Mouse (Mus musculus): ENCODE measurements around the gene Rfx8. TPM values are rescaled to one million over a fixed set of nuclear protein-coding genes. Genes with fewer than 3 reads are reported as not detected.

Rfx8 gene
- polyA plus RNA-seq, 1 experiment: 0.16 TPM

DNA sequence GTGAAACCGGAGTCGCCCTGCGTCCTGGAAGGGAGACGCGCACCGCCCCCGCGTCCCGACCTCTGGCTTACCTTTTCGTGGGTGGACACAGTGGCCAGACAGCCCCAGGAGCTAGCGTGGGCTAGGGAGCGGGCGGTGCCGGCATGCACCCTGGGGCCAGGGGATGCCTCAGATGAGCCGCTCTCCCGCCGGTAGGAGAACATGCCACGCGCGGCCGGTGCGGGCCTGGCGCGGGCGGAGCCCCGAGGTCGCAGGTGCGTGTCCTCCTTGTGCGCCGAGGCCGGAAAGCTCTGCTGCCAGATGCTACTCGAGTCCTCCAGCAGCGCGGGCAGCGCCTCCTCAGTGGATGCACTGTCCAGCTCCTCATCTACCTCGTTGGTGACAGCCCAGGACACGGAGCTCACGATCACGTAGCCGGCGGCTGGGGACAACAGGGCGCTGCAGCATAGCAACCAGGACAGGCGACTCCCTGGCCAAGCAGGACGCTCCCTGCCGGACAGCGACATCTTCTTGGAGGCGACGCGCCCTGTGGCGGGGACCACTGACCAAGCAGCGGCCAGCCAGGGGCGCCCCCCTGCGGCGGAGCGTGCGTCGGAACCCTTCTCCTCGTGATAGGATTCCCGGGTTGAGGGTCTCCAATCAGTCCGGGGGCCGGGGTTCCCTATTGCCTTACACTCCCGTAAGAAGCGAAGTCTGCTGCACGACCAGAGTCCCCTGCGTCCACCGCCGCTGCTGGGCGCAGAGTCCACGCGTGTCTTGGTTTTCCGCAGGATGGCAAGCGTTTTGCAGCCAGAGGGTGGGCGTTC, 70.2 kb downstream of the Rfx8 start:
- Histone ChIP-seq H3K27me3 (ENCODE audit: control insufficient read depth, insufficient read depth, insufficient read length) (peaks cover 13% of the 10 kb centered on the region), H3ac (ENCODE audit: control insufficient read depth, insufficient read length) (no peak overlapping the region), H3K36me3 (ENCODE audit: control insufficient read depth, insufficient read depth) (no peaks in the 10 kb centered on the region), H3K4me2 (ENCODE audit: low read depth) (peak overlapping the region; percentile 63), H3K4me3 (no peak overlapping the region), H3K79me2 (ENCODE audit: control insufficient read depth, insufficient read depth) (no peaks in the 10 kb centered on the region)
- TF ChIP-seq TCF12 (IDR thresholded peaks at IDR 0.05; ENCODE audit: insufficient read depth, poor library complexity, severe bottlenecking): no peak
- peak; percentile 62 for TF ChIP-seq REST (IDR thresholded peaks at IDR 0.05; ENCODE audit: insufficient read depth, insufficient read length)
- TF ChIP-seq E2F4 (IDR thresholded peaks at IDR 0.05; ENCODE audit: insufficient read depth): no peak
- no peak for TF ChIP-seq CEBPB (IDR thresholded peaks at IDR 0.05; ENCODE audit: insufficient read depth, poor library complexity, severe bottlenecking)
- TF ChIP-seq MYOG (IDR thresholded peaks at IDR 0.05; ENCODE audit: control insufficient read depth in 1 of 3, insufficient read depth in 1 of 3, insufficient read length in 2 of 3, low read depth in 2 of 3): no peak
- TF ChIP-seq MYOD1 (IDR thresholded peaks at IDR 0.05; ENCODE audit: control insufficient read depth in 1 of 3, insufficient read length in 2 of 3, low read depth in 2 of 3): peak in 1 of 3 experiments; percentile 23
- TF ChIP-seq SRF (IDR thresholded peaks at IDR 0.05; ENCODE audit: control insufficient read depth, insufficient read length, low read depth): no peak
- no peak for TF ChIP-seq USF1 (IDR thresholded peaks at IDR 0.05; ENCODE audit: low read depth)
- no peak for TF ChIP-seq TCF3 (IDR thresholded peaks at IDR 0.05; ENCODE audit: insufficient read length, low read depth)
- no peak for TF ChIP-seq POLR2AphosphoS2 (IDR thresholded peaks at IDR 0.05; ENCODE audit: insufficient read length, low read depth)
- no peak for TF ChIP-seq POLR2A (IDR thresholded peaks at IDR 0.05; ENCODE audit: insufficient read length, low read depth)
- no peak for TF ChIP-seq MAX (IDR thresholded peaks at IDR 0.05; ENCODE audit: low read depth)

DNA sequence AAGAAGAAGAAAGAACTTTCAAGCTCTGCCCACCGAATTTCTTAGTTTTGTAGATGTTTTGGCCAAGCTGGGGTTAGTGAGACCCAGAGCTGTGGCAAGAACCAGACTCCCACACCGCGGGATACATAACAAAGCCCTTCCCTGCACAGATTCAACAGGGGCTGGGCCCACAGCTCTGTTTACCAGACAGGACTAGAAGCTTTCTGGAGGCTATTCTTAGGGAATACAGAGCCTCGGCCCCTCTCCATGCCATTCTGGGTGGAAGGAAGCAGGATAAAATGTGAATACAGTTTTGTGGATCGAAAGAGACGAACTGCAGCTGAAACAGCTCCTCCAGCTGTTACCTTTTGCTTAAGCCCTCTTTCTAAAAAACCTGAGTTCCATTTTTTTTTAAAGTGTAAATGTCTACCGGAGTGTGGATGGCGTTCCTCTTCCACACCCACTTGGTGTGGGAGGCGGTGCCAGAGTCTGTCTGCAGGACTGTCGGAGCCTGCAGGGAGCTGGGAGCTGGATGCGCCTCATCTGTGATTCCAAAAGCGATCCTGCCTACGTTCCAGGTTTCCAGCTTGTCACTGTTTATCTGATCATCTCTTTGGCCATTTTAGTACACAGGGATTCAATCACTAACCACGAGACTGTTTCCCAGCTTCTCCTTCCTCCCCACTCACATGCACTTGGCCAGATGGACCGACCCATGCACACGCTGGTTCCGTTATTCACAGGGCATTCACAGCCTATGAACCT, 70.9 kb downstream of the Rfx8 start:
- TF ChIP-seq REST (IDR thresholded peaks at IDR 0.05; ENCODE audit: insufficient read depth, insufficient read length): no peak
- Histone ChIP-seq H3K4me3 (no peak overlapping the region), H3ac (ENCODE audit: control insufficient read depth, insufficient read length) (no peak overlapping the region), H3K4me2 (ENCODE audit: low read depth) (peak overlapping the region; percentile 63), H3K36me3 (ENCODE audit: control insufficient read depth, insufficient read depth) (no peaks in the 10 kb centered on the region), H3K27me3 (ENCODE audit: control insufficient read depth, insufficient read depth, insufficient read length) (peaks cover 13% of the 10 kb centered on the region), H3K79me2 (ENCODE audit: control insufficient read depth, insufficient read depth) (no peaks in the 10 kb centered on the region)

DNA sequence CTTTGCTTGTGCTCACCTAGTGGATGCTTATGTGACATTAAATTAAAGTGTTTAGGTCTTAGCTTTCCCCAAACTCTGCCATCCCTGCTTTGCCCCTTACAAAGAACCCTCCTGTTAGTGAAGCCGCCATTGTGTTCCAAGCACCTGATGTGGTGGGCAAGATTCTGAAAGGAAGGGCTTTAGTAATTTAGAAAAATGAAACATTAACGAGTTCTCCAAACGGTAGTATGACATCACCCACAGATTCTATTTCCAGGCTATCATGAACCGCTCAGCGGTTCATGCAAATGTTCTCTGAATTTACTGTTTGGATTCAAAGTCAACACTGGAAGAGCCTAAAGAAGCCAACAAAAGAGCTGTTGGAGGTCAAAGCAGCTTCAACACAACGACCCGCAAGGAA, 72.2 kb downstream of the Rfx8 start:
- no peak overlapping the region for H3K4me2 ChIP-seq (ENCODE audit: low read depth)
- no peak overlapping the region for H3ac ChIP-seq (ENCODE audit: control insufficient read depth, insufficient read length)
- H3K79me2 ChIP-seq (ENCODE audit: control insufficient read depth, insufficient read depth): no peaks in the 10 kb centered on the region
- no peak overlapping the region for H3K4me3 ChIP-seq
- peaks cover 13% of the 10 kb centered on the region for H3K27me3 ChIP-seq (ENCODE audit: control insufficient read depth, insufficient read depth, insufficient read length)
- TF ChIP-seq MAX (IDR thresholded peaks at IDR 0.05; ENCODE audit: low read depth) (no peak), POLR2AphosphoS2 (IDR thresholded peaks at IDR 0.05; ENCODE audit: insufficient read length, low read depth) (no peak), MYOG (IDR thresholded peaks at IDR 0.05; ENCODE audit: control insufficient read depth in 1 of 3, insufficient read depth in 1 of 3, insufficient read length in 2 of 3, low read depth in 2 of 3) (no peak), SRF (IDR thresholded peaks at IDR 0.05; ENCODE audit: control insufficient read depth, insufficient read length, low read depth) (no peak), TCF3 (IDR thresholded peaks at IDR 0.05; ENCODE audit: insufficient read length, low read depth) (no peak), USF1 (IDR thresholded peaks at IDR 0.05; ENCODE audit: low read depth) (no peak), POLR2A (IDR thresholded peaks at IDR 0.05; ENCODE audit: insufficient read length, low read depth) (no peak), CEBPB (IDR thresholded peaks at IDR 0.05; ENCODE audit: insufficient read depth, poor library complexity, severe bottlenecking) (no peak), MYOD1 (IDR thresholded peaks at IDR 0.05; ENCODE audit: control insufficient read depth in 1 of 3, insufficient read length in 2 of 3, low read depth in 2 of 3) (no peak), TCF12 (IDR thresholded peaks at IDR 0.05; ENCODE audit: insufficient read depth, poor library complexity, severe bottlenecking) (no peak), E2F4 (IDR thresholded peaks at IDR 0.05; ENCODE audit: insufficient read depth) (no peak), REST (IDR thresholded peaks at IDR 0.05; ENCODE audit: insufficient read depth, insufficient read length) (no peak)
- H3K36me3 ChIP-seq (ENCODE audit: control insufficient read depth, insufficient read depth): no peaks in the 10 kb centered on the region

DNA sequence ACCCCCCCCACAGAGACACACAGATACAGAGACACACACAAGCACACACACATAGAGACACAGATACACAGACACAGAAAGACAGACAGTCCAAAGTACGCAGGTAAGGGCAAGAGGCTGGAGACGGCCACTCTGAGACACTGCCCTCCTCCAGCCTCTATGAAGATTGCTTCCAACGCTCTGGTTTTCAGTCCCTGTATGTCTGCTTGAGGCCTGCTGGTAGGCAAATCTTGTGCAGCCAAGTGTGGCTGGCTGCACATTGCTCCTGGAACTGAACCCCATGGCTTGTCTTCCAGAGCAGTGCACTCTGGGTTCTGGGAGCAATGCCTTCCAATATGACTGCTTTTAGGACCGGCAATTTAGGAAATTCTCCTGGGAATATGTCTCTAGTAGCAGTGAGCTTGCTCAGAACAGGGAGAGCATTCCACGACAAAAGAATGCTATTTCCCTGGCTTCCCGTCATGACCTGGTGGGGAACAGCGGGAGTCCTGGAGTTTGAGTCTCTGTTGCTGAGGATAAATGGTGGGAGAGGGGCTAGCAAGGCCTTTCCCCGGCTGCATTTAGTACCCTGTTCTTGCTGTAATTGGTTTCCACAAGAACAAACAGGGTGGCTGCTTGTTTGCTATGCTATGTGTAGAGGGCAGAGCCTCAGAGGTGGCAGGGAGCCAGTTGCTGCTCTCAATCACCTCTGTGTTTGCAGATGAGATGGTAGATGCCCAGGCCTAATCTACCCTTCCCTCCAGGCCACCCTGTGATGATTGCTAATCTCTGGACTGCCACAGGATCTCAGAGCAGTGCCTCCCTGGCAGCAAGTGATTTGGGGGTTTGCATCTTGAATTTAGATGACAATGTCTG, 74.7 kb downstream of the Rfx8 start:
- no peaks in the 10 kb centered on the region for H3K36me3 ChIP-seq (ENCODE audit: control insufficient read depth, insufficient read depth)
- H3K4me3 ChIP-seq: no peak overlapping the region
- TF ChIP-seq TCF3 (IDR thresholded peaks at IDR 0.05; ENCODE audit: insufficient read length, low read depth): no peak
- no peak for TF ChIP-seq MAX (IDR thresholded peaks at IDR 0.05; ENCODE audit: low read depth)
- no peak for TF ChIP-seq E2F4 (IDR thresholded peaks at IDR 0.05; ENCODE audit: insufficient read depth)
- TF ChIP-seq POLR2AphosphoS2 (IDR thresholded peaks at IDR 0.05; ENCODE audit: insufficient read length, low read depth): no peak
- TF ChIP-seq POLR2A (IDR thresholded peaks at IDR 0.05; ENCODE audit: insufficient read length, low read depth): no peak
- no peak for TF ChIP-seq SRF (IDR thresholded peaks at IDR 0.05; ENCODE audit: control insufficient read depth, insufficient read length, low read depth)
- TF ChIP-seq MYOG (IDR thresholded peaks at IDR 0.05; ENCODE audit: control insufficient read depth in 1 of 3, insufficient read depth in 1 of 3, insufficient read length in 2 of 3, low read depth in 2 of 3): no peak
- no peak for TF ChIP-seq REST (IDR thresholded peaks at IDR 0.05; ENCODE audit: insufficient read depth, insufficient read length)
- TF ChIP-seq CEBPB (IDR thresholded peaks at IDR 0.05; ENCODE audit: insufficient read depth, poor library complexity, severe bottlenecking): no peak
- TF ChIP-seq MYOD1 (IDR thresholded peaks at IDR 0.05; ENCODE audit: control insufficient read depth in 1 of 3, insufficient read length in 2 of 3, low read depth in 2 of 3): no peak
- TF ChIP-seq TCF12 (IDR thresholded peaks at IDR 0.05; ENCODE audit: insufficient read depth, poor library complexity, severe bottlenecking): no peak
- no peak for TF ChIP-seq USF1 (IDR thresholded peaks at IDR 0.05; ENCODE audit: low read depth)
- no peak overlapping the region for H3K4me2 ChIP-seq (ENCODE audit: low read depth)
- no peaks in the 10 kb centered on the region for H3K79me2 ChIP-seq (ENCODE audit: control insufficient read depth, insufficient read depth)
- H3K27me3 ChIP-seq (ENCODE audit: control insufficient read depth, insufficient read depth, insufficient read length): peaks cover 12% of the 10 kb centered on the region
- H3ac ChIP-seq (ENCODE audit: control insufficient read depth, insufficient read length): no peak overlapping the region
